In the genomic region with DNA sequence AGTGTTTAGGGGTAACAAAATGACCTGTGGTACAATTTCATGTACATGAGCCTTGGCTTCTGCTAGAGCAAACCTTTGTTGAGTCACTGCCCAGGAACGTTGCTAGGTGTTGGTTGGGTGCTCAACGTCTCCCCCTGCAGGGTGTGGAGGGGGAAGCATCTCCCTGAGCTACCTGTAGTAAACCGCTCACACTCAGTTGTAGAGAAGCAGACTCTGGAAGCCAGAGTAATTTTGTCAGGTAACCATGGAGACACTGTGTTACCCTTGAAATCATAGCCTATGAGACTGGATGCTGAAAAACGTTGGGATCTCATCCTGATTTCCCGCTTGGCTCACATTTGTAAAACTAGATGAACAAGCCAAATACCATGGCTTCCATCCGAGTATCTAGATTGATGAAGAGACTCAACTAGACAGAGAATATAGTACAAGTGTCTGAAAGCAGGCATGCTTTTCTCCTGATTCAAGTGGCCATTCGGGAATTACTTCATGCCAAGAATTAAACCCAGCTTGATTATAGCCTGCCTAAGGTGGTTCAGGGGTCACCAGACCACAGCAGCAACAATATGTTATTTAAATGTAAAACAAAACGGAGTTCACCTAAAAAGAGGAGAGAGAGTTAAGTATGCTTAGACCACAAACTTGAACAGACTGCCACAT, we compare ENCODE assay signal across 9 mouse cellular contexts.
A peak's percentile ranks its signal among the peaks of the same experiment; 100 is the strongest.
DNase-seq lines count a peak whose midpoint lies in the region; ATAC-seq and TF ChIP-seq lines count a peak whose summit lies in the region.
"Had no signal": no experiment of that assay in that cellular context is flagged by ENCODE, and none has a peak within 500 bp of the region (broad histone marks: within the 10 kb centered on the region; RNA-seq: fewer than 3 reads in every experiment).

No protein-coding gene starts in this region.

- no peak overlapping the region for H3K4me2 ChIP-seq in heart, postnatal 0 days (ENCODE audit: low read depth, low read length)
- H3K4me2 ChIP-seq: liver, embryonic 15.5 days had no signal

- no peak for DNase-seq in heart, postnatal 0 days (ENCODE audit: low spot score)
- DNase-seq in heart, adult 9 months (ENCODE audit: low spot score in 2 of 2): no peak
- DNase-seq in c-Kit-positive CD71-positive TER-119-positive erythroid progenitor cells, embryonic 14.5 days (ENCODE audit: low spot score): peak; percentile 10
- DNase-seq in frontal cortex, postnatal 25 days (ENCODE audit: low spot score in 2 of 2): peak; percentile 33 to 39
- DNase-seq in layer of hippocampus, postnatal 25 days (ENCODE audit: extremely low spot score in 1 of 2, low spot score in 1 of 2): peak; percentile 42 to 65
- DNase-seq in thymus, adult 18-20 months: peak; percentile 71 to 78

- H3K4me3 ChIP-seq in heart, postnatal 0 days (ENCODE audit: low read depth, low read length): no peak overlapping the region
- H3K4me3 ChIP-seq in ES-Bruce4 (ENCODE audit: low read depth, low read length): no peak overlapping the region
- H3K4me3 ChIP-seq: liver, embryonic 15.5 days had no signal

- H3K9me3 ChIP-seq in heart, postnatal 0 days (replicated peaks; ENCODE audit: control insufficient read depth, low read length): no peaks in the 10 kb centered on the region
- no peaks in the 10 kb centered on the region for H3K9me3 ChIP-seq in ES-Bruce4 (replicated peaks; ENCODE audit: control insufficient read depth, insufficient read depth, low read length, poor library complexity, severe bottlenecking)
- H3K9me3 ChIP-seq: liver, embryonic 15.5 days had no signal

- no peak for TF ChIP-seq POLR2A in ES-Bruce4 (IDR thresholded peaks at IDR 0.05; ENCODE audit: insufficient read depth, low read length)

- H3K36me3 ChIP-seq in heart, postnatal 0 days (replicated peaks; ENCODE audit: control insufficient read depth, insufficient read depth, low read length): no peaks in the 10 kb centered on the region
- H3K36me3 ChIP-seq in ES-Bruce4 (ENCODE audit: control insufficient read depth, insufficient read depth, low read length, poor library complexity, severe bottlenecking): no peaks in the 10 kb centered on the region
- H3K36me3 ChIP-seq: liver, embryonic 15.5 days had no signal

- peak; percentile 48 for TF ChIP-seq CTCF in heart, postnatal 0 days (IDR thresholded peaks at IDR 0.05; ENCODE audit: low read depth)
- TF ChIP-seq CTCF in ES-Bruce4 (IDR thresholded peaks at IDR 0.05; ENCODE audit: low read depth, low read length): peak; percentile 88

- H3K27ac ChIP-seq in heart, postnatal 0 days (ENCODE audit: low read depth): no peak overlapping the region
- no peak overlapping the region for H3K27ac ChIP-seq in ES-Bruce4 (ENCODE audit: insufficient read depth, low read length)
- H3K27ac ChIP-seq: liver, embryonic 15.5 days had no signal

- no peak overlapping the region for H3K9ac ChIP-seq in heart, postnatal 0 days (replicated peaks; ENCODE audit: low read depth, low read length)
- no peak overlapping the region for H3K9ac ChIP-seq in ES-Bruce4 (ENCODE audit: low read depth, poor library complexity, severe bottlenecking)
- H3K9ac ChIP-seq: liver, embryonic 15.5 days had no signal

- no peak for TF ChIP-seq EP300 in heart, postnatal 0 days (IDR thresholded peaks at IDR 0.05; ENCODE audit: low read depth)
- TF ChIP-seq EP300 in ES-Bruce4 (IDR thresholded peaks at IDR 0.05; ENCODE audit: insufficient read depth, low read depth, low read length): no peak

- peaks cover 19% of the 10 kb centered on the region for H3K4me1 ChIP-seq in heart, postnatal 0 days (ENCODE audit: control insufficient read depth, insufficient read depth)
- peaks cover 1% of the 10 kb centered on the region for H3K4me1 ChIP-seq in ES-Bruce4 (ENCODE audit: control insufficient read depth, insufficient read depth, low read length)

- H3K27me3 ChIP-seq in heart, postnatal 0 days (ENCODE audit: control insufficient read depth, insufficient read depth, low read length): no peaks in the 10 kb centered on the region
- no peaks in the 10 kb centered on the region for H3K27me3 ChIP-seq in ES-Bruce4 (ENCODE audit: control insufficient read depth, insufficient read depth, low read length, poor library complexity, severe bottlenecking)
- H3K27me3 ChIP-seq: liver, embryonic 15.5 days had no signal

- no peak for ATAC-seq in heart, postnatal 0 days (ENCODE audit: insufficient read depth, low read depth)
- ATAC-seq in megakaryocyte-erythroid progenitor cell, adult 5-6 weeks (replicated peaks; ENCODE audit: low FRiP score, low TSS enrichment, poor library complexity, severe bottlenecking): peak; percentile 85

- WGBS in heart, postnatal 0 days: 64% methylated on average over 8 of the region's 8 CpGs

Comparison
In these comparisons a context has a peak if more than half of its experiments do, and no peak if none do; other contexts are left out.
1. DNase-seq: peak in c-Kit-positive CD71-positive TER-119-positive erythroid progenitor cells, embryonic 14.5 days (single experiment), frontal cortex, postnatal 25 days (2 of 2), layer of hippocampus, postnatal 25 days (2 of 2) and thymus, adult 18-20 months (2 of 2); none in heart, postnatal 0 days (single experiment) and heart, adult 9 months (0 of 2).